Mouse (Mus musculus) CD4-positive, CD25-positive, alpha-beta regulatory T cell, adult 9 weeks (primary cell): ENCODE measurements around the gene Vav2. TPM values are rescaled to one million over a fixed set of nuclear protein-coding genes. Genes with fewer than 3 reads are reported as not detected.

Experiments
- polyA plus RNA-seq: library from polyadenylated mRNA; unstranded; fragments of 100-300 nt; shearing (Covaris generic); gene quantifications from one replicate; pipeline ENCODE4 v1.2.1, GENCODE M21; 2017

The Vav2 gene
- polyA plus RNA-seq, result 6.4 TPM

GRCm38 (mm10) chr2:27426855-27427457 is at the start of gene Vav2:
TSS of gene Vav2 (minus strand) at chr2:27427033.

GRCm38 (mm10) chr2:27441767-27442707 is 15.2 kb upstream of the Vav2 start, which contains the start of gene Brd3os:
TSS of gene Brd3os (plus strand) at chr2:27442324.

GRCm38 (mm10) chr2:27248211-27248610 is 178.6 kb downstream of the Vav2 start, which contains the start of gene Sardh:
TSS of gene Sardh (minus strand) at chr2:27248337.

Other genes starting within 250 kb of the Vav2 start
- gene Sardh, start 178.7 kb downstream of the Vav2 start, polyA plus RNA-seq, result 4.0 TPM
- 0.38 TPM for gene Brd3os, start 15.3 kb upstream of the Vav2 start, polyA plus RNA-seq
- 60.6 TPM for gene Brd3, start 80.6 kb upstream of the Vav2 start, polyA plus RNA-seq
- gene Wdr5, start 88.1 kb upstream of the Vav2 start, polyA plus RNA-seq, result 24.0 TPM
- 4.2 TPM for gene Rxra, start 249.4 kb upstream of the Vav2 start, polyA plus RNA-seq